Mouse (Mus musculus) forebrain, embryonic 14.5 days (tissue): ENCODE results near the gene Bud13. TPM values are rescaled to one million over a fixed set of nuclear protein-coding genes. Genes with fewer than 3 reads are reported as not detected.
A peak's percentile ranks its signal among the peaks of the same experiment; 100 is the strongest.

Experiments
- ATAC-seq: fragments of 200-750 bp; cut with Nextera tagmentation; 2 replicates; pipeline ENCODE4 v1.8.0; 2017; ENCODE audit warnings: mild to moderate bottlenecking, moderate library complexity
- DNase-seq: peaks from one replicate; pipeline ENCODE4 v3.0.0-alpha.2; 2015; ENCODE audit warnings: low spot score
- H3K27ac ChIP-seq: fragments of 300-500 bp; sonication (generic); 2 replicates; pipeline ENCODE4 v1.5.1; 2014; ENCODE audit warnings: low read depth, mild to moderate bottlenecking, control low read depth, low read length, moderate library complexity
- H3K27me3 ChIP-seq: fragments of 300-500 bp; sonication (generic); replicated peaks from 2 replicates; pipeline ENCODE4 v1.6.1; 2014; ENCODE audit warnings: low read length, control low read depth, mixed read lengths; ENCODE audit not compliant: control insufficient read depth, insufficient read depth
- H3K36me3 ChIP-seq: fragments of 300-500 bp; sonication (generic); 2 replicates; pipeline ENCODE4 v1.6.1; 2014; ENCODE audit warnings: low read length, control low read depth; ENCODE audit not compliant: control insufficient read depth, insufficient read depth
- H3K4me1 ChIP-seq: fragments of 300-500 bp; sonication (generic); 2 replicates; pipeline ENCODE4 v1.6.1; 2014; ENCODE audit warnings: antibody characterized with exemption, low read length, control low read depth; ENCODE audit not compliant: control insufficient read depth, insufficient read depth
- H3K4me2 ChIP-seq: fragments of 300-500 bp; sonication (generic); 2 replicates; pipeline ENCODE4 v1.6.1; 2014; ENCODE audit warnings: mild to moderate bottlenecking, control low read depth, low read length
- H3K4me3 ChIP-seq: fragments of 300-500 bp; sonication (generic); 2 replicates; pipeline ENCODE4 v1.5.1; 2014; ENCODE audit warnings: low read depth, low read length, control low read depth
- H3K9ac ChIP-seq: fragments of 300-500 bp; sonication (generic); 2 replicates; pipeline ENCODE4 v1.6.1; 2014; ENCODE audit warnings: mild to moderate bottlenecking, low read length, control low read depth, moderate library complexity
- H3K9me3 ChIP-seq: fragments of 300-500 bp; sonication (generic); replicated peaks from 2 replicates; pipeline ENCODE4 v1.6.1; 2016; ENCODE audit warnings: low read length, control low read depth, mixed read lengths; ENCODE audit not compliant: control insufficient read depth
- WGBS: fragments of 180-500 bp; shearing (Covaris S2); extraction: QIAGEN DNeasy Blood & Tissue Kit; methylation state at CpG from one replicate; pipeline ENCODE4 v1.1.7; 2014; 5-methylcytosine and 5-hydroxymethylcytosine counted together
- polyA plus RNA-seq: library from polyadenylated mRNA; unstranded; fragments of >200 nt; fragmentation: Nextera tagmentation; extraction: Ambion mirVana; gene quantifications from 2 replicates; pipeline ENCODE4 v1.2.1, GENCODE M21; 2014

The Bud13 gene
- polyA plus RNA-seq, 1 experiment from 2014 or later = 14.9 TPM

DNA sequence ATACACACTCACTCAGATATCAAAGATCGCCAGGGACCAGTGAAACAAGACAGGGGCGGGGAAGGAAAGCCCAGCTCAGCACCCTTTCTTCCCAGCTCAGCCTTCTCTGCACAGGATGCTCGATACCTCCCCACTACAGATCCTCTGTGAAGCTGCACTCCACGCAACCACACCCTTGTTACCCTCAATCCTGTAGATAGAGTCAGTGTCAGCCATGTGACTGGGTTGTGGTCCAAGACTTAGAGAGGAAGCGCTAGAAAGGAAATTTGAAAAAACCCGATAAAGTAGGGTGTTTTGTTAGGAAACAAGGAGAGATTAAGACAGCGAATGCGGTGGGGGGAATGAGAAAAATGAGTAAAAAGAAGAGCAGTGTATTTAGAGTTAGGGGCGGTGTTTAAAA lies 10.7 kb upstream of the Bud13 start:
- DNase-seq (no peak), ATAC-seq (no peak)
- H3K4me3 ChIP-seq = no peak overlapping the region
- H3K36me3 ChIP-seq = peaks cover 29% of the 10 kb centered on the region
- no peak overlapping the region for H3K27ac ChIP-seq
- peaks cover 5% of the 10 kb centered on the region; the same call in 1 of the 2 replicates for H3K27me3 ChIP-seq
- peaks cover 6% of the 10 kb centered on the region; the same call in 1 of the 2 replicates for H3K4me1 ChIP-seq
- no peak overlapping the region for H3K9ac ChIP-seq
- H3K9me3 ChIP-seq = no peaks in the 10 kb centered on the region
- 88% methylated on average over 9 of the region's 9 CpGs for WGBS
- no peak overlapping the region for H3K4me2 ChIP-seq

- Histone ChIP-seq H3K4me3 (peak within 1 kb of the TSS; percentile 86), H3K9me3 (no peaks in the 10 kb centered on the region), H3K9ac (peak within 1 kb of the TSS; percentile 70), H3K36me3 (peaks cover 37% of the 10 kb centered on the region), H3K4me2 (peak within 1 kb of the TSS; percentile 92), H3K27me3 (peaks cover 5% of the 10 kb centered on the region; the same call in 1 of the 2 replicates), H3K4me1 (peaks cover 6% of the 10 kb centered on the region; the same call in 1 of the 2 replicates), H3K27ac (peak within 1 kb of the TSS; percentile 58)
- 5% methylated on average over 43 of the region's 45 CpGs for WGBS
- peak; percentile 95 for DNase-seq
- peak; percentile 95 for ATAC-seq
These were observed 9.9 kb upstream of the Bud13 start, which contains the start of gene Zpr1 for GRCm38 (mm10) chr9:46272677-46273454. Gene Zpr1 (plus strand): TSS chr9:46273064.

DNA sequence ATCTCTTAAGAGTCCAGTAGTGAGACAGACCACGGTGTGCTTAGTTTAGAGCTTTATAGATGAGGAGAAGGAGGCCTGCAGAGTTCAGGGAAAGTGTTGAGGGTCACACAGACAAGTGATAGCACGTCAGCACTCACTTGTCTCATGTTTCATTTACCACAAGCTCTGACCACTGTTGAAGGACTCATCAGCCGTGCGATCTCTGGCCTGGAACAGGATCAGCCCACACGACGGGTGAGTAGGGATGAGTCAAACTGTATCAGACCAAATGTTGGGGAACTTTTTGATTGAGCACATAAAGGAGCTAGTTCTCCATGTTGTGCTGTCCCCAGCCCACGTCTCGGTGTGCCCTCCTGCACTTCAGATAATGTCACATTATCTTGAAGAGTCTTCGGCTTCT lies 8.3 kb upstream of the Bud13 start:
- ATAC-seq = no peak
- no peak overlapping the region for H3K9ac ChIP-seq
- no peak for DNase-seq
- no peak overlapping the region for H3K27ac ChIP-seq
- WGBS = 94% methylated on average over 9 of the region's 9 CpGs
- no peak overlapping the region for H3K4me2 ChIP-seq
- H3K36me3 ChIP-seq = peaks cover 51% of the 10 kb centered on the region
- H3K4me3 ChIP-seq = 0 out of 2 replicates have a peak overlapping the region, but pooled peaks have one; percentile 86
- H3K4me1 ChIP-seq = peaks cover 6% of the 10 kb centered on the region; the same call in 1 of the 2 replicates
- H3K27me3 ChIP-seq = peaks cover 5% of the 10 kb centered on the region; the same call in 1 of the 2 replicates
- no peaks in the 10 kb centered on the region for H3K9me3 ChIP-seq

DNA sequence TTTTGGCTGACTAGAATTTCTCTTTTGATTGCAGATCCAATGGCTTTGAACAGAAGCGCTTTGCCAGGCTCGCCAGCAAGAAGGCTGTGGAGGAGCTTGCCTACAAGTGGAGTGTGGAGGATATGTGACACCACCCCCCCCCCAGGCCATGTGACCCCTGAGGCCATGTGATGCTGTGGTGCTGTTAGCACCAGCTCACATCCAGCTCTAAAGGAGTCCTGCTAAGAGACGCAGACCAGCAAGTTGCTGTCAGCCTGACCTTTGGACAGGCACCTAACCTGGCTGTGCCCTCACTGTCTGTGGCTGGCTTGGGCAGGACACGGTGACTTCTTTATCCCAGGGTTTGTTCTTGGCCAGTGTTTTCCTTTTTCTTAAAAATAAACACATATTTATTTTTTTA lies 15.6 kb downstream of the Bud13 start:
- Histone ChIP-seq H3K9ac (no peak overlapping the region), H3K36me3 (peaks cover 55% of the 10 kb centered on the region), H3K4me2 (no peak overlapping the region), H3K4me3 (no peak overlapping the region), H3K4me1 (no peaks in the 10 kb centered on the region), H3K9me3 (no peaks in the 10 kb centered on the region), H3K27me3 (no peaks in the 10 kb centered on the region), H3K27ac (no peak overlapping the region)
- ATAC-seq (no peak), DNase-seq (no peak)
- 92% methylated on average over 4 of the region's 4 CpGs for WGBS

- DNase-seq (peak; percentile 80), ATAC-seq (peak; percentile 58)
- Histone ChIP-seq H3K36me3 (peaks cover 23% of the 10 kb centered on the region), H3K4me1 (no peaks in the 10 kb centered on the region), H3K4me3 (no peak overlapping the region), H3K9ac (no peak overlapping the region), H3K27me3 (no peaks in the 10 kb centered on the region), H3K27ac (no peak overlapping the region), H3K9me3 (no peaks in the 10 kb centered on the region), H3K4me2 (no peak overlapping the region)
- WGBS = 15% methylated on average over 2 of the region's 2 CpGs
These were observed 19.3 kb downstream of the Bud13 start for GRCm38 (mm10) chr9:46302142-46302541.

DNA sequence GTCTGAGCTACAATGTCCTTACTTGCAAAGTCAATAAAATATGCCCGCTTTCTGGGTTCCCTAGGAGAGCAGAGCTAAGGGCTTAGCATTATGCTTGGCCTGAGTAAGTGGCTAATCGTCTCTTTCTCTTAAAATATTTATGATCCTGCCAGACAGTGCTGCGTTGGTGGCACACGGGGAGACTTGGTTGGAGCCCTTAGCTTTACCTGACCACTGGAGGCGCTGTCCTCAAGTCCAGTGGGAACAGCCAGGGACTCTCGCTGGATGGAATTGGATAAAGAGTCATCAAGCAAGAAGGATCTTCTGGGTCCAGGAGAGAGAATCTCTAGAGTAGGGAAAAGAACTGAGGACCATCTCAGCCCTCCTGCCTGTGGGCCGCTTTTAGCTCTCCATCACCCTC lies 26.3 kb downstream of the Bud13 start:
- Histone ChIP-seq H3K4me3 (no peak overlapping the region), H3K9me3 (no peaks in the 10 kb centered on the region), H3K9ac (no peak overlapping the region), H3K4me2 (no peak overlapping the region), H3K27ac (no peak overlapping the region), H3K4me1 (no peaks in the 10 kb centered on the region), H3K27me3 (no peaks in the 10 kb centered on the region), H3K36me3 (no peaks in the 10 kb centered on the region)
- WGBS = 6% methylated on average over 7 of the region's 7 CpGs
- peak; percentile 21 for DNase-seq
- ATAC-seq = no peak

DNA sequence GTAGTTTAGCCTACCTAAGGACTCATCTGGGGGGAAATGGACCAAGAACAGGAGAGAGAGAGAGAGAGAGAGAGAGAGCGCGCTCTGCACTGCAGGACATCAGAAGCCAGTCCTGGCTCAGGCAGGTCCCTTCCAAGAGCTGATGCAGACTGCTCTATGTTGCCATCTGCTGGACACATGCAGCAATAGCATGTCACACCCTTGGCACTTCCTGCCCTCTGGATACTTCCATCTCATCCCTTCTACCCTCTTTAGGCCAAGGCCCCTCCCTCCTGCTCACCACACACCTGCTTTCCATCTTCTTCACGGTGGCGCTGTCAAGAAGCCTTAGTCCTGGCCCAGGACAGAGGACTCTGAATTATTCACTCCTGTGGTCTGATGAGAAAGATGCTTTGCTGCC lies 31.7 kb downstream of the Bud13 start:
- Histone ChIP-seq H3K27me3 (no peaks in the 10 kb centered on the region), H3K36me3 (no peaks in the 10 kb centered on the region), H3K4me2 (no peak overlapping the region), H3K27ac (no peak overlapping the region), H3K4me1 (peaks cover 20% of the 10 kb centered on the region), H3K9me3 (0 out of 2 replicates have a peak, but pooled peaks cover 2% of the 10 kb centered on the region), H3K9ac (no peak overlapping the region), H3K4me3 (no peak overlapping the region)
- 10% methylated on average over 4 of the region's 4 CpGs for WGBS
- peak; percentile 81 for DNase-seq
- ATAC-seq = peak; percentile 50

DNA sequence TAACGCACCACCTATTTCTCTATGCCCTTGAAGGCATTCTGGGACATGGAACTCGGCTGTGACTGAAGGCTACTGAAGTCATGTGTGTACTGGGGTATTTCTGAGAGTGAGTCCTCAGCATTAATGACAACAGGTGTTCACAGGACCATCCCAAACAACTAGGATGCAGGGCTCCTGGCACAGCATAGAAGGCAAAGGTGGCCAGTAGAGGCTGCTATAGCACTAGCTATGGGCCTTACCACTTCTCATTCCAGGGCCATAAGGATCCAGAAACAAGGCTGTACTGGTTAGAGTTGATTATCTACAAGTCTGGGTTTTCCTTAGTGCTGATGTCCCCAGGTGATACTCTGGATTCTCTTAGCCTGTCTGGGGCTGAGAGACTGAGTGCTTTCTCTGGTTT lies 32.1 kb downstream of the Bud13 start:
- DNase-seq (peak; percentile 34), ATAC-seq (0 out of 2 replicates have a peak, but pooled peaks have one; percentile 21)
- H3K4me2 ChIP-seq = no peak overlapping the region
- WGBS = 42% methylated on average over 2 of the region's 2 CpGs
- H3K9me3 ChIP-seq = 0 out of 2 replicates have a peak, but pooled peaks cover 2% of the 10 kb centered on the region
- no peak overlapping the region for H3K27ac ChIP-seq
- no peak overlapping the region for H3K4me3 ChIP-seq
- H3K27me3 ChIP-seq = no peaks in the 10 kb centered on the region
- no peak overlapping the region for H3K9ac ChIP-seq
- H3K36me3 ChIP-seq = no peaks in the 10 kb centered on the region
- peaks cover 20% of the 10 kb centered on the region for H3K4me1 ChIP-seq

- peaks cover 20% of the 10 kb centered on the region for H3K4me1 ChIP-seq
- no peaks in the 10 kb centered on the region for H3K27me3 ChIP-seq
- peak overlapping the region; percentile 22 for H3K4me2 ChIP-seq
- DNase-seq = peak; percentile 73
- H3K9me3 ChIP-seq = 0 out of 2 replicates have a peak, but pooled peaks cover 2% of the 10 kb centered on the region
- H3K27ac ChIP-seq = peak overlapping the region; percentile 16; the same call in 1 of the 2 replicates
- H3K36me3 ChIP-seq = no peaks in the 10 kb centered on the region
- WGBS = 15% methylated on average over 11 of the region's 11 CpGs
- H3K4me3 ChIP-seq = no peak overlapping the region
- peak; percentile 65 for ATAC-seq
- H3K9ac ChIP-seq = no peak overlapping the region
These were observed 33.1 kb downstream of the Bud13 start for GRCm38 (mm10) chr9:46315807-46316365.
